Mouse (Mus musculus) thymus, postnatal 36 days (tissue): ENCODE results near the gene Pdgfa.

Experiments
- DNase-seq, 2 experiments: peaks; one replicate each; pipeline ENCODE4 v3.0.0; 2022; ENCODE audit warnings: mixed read lengths in 2 of 2

The Pdgfa gene

DNA sequence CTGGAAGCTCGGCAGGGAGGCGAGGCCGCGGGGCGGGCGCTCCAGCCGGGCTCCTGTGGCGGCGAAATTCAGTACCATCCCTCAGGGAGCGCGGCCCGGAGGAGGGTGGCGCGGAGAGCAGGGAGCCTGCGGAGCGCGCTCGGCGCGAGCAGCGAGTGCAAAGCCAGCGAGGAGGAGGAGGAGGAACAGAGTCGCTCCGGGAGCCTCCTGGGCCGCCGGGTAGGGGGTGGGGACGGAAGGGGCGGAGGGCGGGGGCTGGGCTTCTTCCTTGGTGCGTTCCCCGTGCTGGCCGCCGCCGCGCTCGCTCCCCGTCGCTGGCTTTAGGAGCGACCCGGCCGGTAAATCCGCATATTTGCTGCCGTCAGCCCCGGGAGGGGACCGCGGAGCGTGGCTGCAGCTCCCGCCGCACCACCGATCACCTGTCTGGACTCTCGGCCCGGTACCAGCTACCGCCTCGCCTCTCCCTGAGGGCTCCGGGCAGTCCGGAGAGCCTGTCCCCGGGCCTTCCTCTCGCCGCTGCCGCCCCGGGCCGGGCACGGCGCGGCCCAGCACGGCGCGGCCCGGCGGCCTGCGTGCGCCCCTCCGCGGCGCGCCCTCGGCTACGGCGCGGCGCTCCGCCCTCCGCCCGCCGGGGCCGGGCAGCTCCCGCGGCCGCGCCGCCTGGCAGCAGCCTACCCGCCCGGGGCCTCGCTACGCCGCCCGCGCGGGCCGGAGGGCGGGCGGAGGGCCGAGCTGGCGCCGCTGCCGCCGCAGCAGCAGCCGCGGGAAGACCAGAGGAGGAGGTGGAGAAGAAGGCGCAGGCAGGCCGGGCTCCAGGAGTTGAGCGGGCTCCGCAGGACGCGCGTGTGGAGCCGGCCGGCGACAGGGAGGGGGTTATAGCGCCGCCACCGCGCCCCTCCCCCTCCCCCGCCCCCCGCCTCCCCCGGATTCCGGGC is 2.1 kb downstream of the Pdgfa start:
- DNase-seq, result peak; percentile 25 to 32

- no peak for DNase-seq
Measured at GRCm38 (mm10) chr5:138994108-138994785, 2.9 kb downstream of the Pdgfa start.

DNA sequence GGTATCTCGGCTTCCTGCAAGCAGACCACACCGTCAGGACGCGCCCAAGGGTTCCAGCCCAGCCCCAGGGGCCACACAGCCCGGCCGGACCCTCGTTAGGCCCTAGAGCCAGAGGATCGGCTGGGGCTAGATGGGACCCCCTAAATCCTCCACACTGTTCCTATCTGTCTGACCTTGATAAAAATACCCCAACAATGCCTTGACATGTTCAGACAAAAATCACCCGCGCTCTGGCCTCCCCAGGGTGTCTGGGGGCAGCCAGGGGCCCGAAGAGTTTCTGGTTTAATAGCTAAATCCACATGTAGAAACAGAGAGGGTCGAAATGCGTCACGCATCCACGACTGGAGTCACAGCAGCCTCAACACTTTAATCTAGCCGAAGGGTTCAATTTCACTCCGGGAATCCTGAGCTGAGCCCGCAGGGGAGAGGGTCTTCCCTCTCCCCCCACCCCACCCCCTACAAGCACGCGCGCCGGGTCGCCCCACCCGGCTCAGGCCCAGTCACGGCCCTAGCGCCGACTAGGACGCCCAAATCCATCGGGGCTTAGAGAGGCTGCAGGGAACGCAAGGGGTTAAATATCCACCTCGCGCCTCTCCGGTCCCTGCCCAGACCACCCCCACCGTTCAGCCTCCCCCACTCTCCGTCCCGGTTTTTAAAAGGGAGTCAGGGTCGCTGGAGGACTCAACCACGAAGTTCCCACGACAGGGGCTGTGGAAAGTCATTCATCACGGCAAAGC is 3.6 kb downstream of the Pdgfa start:
- DNase-seq, result no peak

GRCm38 (mm10) chr5:138992611-138993370 is 4.4 kb downstream of the Pdgfa start:
- DNase-seq, result no peak

DNA sequence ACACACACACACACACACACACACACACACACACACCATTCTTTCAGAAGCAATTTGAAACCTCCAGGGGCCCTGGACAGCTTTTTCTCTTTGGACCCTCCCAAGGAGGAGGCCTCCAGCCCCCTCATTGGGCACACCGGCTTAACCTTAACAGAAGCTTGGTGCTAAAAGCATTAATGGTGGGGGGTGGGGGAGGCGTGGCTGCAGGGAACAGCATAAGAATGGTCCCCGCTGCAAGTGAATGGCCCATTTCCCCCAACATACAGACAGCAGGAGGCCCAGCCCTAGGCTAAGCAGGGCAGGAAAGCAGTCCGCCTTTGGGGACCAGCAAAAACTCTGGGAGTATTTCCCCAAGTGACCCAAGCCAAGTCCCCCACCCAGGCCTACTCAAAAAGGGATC is 5.4 kb downstream of the Pdgfa start:
- DNase-seq, result no peak

DNA sequence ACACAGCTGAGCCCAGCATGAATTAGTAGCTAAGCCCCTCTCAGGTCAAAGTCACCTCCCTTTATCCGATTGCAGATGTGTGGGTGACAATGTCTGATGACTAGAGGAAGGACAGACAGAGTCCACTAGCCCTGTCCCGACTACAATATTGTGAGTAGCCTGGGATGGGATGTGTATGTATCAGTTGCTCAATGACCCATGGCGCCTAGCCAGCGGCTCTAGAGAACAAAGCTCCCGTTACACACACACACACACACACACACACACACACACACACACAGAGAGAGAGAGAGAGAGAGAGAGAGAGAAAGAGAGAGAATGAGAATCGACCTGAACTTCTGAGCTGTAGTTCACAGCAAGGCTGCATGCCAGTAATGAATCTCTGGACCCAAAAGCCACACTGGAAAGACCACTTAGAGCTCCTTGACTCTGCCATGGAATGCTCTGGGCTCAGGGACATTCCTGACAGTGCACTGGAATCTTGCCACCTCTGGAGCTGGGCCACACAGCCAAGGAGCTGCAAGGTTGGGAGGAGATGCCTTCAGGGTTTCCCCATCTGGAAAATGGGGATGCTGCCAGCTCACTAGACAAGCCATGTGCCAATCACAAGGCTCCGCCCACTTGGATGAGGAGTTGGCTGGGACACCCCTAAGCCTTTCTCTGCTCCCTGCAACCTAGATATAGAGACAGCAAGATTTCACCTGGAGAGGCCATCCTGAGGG is 6.3 kb downstream of the Pdgfa start:
- DNase-seq, result no peak

DNA sequence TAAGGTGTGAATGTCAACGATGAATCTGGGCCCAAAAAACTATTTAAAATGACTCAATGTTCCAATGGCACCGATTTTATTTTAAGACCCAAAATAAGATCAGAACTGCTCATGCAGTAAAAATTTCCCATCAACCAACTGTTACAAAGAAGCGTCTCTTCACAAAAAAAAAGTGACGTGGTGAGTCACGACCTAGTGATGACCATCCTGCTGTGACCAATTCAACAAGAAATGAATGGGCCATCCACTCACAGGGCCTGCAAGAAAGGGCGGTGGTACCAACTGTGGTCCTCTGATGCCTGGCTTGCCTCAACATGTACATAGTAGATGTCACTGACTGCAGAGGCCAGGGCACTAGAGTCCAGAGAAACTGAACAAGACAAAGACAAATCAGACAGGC is 7.6 kb downstream of the Pdgfa start:
- no peak for DNase-seq

DNA sequence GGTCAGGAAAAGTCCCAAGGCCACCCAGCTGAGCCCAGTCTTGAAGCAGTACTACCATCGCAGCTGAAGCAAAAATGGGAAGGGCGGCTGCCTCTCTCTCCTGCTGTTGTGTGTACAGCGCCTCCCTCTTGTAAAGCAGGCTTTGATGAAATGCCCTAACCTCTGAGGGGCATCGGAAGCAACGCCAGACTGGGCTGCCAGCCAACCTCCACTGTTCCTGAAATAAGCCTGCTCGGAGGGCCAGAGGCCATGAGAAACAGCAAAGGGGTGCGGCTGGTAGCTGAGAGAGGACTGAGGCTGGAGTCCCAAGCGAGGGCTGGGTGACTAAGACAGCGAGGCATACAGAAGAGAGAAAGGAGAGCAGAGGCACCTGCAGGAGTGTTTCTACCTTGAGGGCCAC is 8.4 kb downstream of the Pdgfa start:
- DNase-seq, result no peak

- DNase-seq, result no peak
Measured at GRCm38 (mm10) chr5:138987994-138988393, 9.2 kb downstream of the Pdgfa start.

DNA sequence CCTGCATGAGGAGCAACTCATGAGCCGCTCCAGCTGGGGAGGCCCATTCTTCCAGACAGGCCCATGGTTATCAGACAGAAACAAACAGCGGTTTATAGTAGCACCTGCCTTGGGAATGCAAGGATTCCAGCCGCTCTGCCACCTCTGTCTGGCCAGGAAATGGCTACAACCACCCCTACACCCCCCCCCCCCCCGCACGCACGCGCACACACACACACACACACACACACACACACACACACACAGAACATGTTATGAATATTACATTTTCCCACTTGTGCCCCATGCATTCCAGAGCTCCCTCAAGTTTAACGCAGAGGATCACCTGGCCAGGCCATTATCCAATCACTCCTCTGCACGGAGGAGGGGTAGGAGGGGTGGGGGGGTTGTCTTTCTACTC is 15.2 kb downstream of the Pdgfa start:
- DNase-seq, result no peak

GRCm38 (mm10) chr5:138980608-138981007 is 16.6 kb downstream of the Pdgfa start:
- DNase-seq, result no peak

- no peak for DNase-seq
Measured at GRCm38 (mm10) chr5:138979840-138980239, 17.3 kb downstream of the Pdgfa start.

DNA sequence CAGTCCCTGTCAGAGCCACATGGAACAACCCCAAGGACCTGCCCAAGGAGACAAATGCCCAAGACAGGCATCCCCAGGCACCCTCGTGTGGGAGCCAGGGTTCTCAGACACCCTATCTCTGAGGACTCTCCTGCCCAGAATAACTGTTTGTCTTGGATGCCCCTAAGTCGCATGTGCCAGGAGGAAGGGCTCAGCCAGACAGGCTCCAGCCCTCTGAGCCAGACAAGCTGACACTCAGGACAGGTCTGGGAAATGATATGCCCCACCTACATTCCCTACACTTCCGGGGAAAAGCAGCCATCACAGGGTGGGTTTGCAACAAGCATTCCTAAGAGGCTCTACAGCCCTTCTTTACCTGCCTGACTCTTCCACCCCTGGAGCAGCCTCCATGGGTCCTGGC is 19.4 kb downstream of the Pdgfa start:
- no peak for DNase-seq

GRCm38 (mm10) chr5:138974911-138975485 is 22.2 kb downstream of the Pdgfa start:
- no peak for DNase-seq

DNA sequence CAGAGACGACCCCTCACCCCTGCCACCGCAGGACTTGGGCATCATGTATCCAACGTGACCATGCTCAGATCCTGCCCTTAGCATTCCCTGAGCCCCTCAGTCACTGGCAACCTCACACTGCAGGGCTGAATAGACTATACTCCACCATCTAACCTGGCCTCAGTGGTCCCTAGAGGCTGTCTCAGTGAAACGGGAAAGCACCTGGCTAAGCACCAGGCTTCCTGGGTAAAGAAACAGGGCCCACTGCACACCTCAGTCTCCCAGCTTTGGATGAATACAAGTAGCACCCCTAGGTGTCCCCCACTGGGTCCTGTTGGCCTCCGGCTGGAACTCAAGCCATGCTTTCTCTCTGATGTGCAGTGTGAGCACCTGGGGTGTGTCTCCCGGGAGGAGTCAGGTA is 23.7 kb downstream of the Pdgfa start:
- DNase-seq, result no peak

- no peak for DNase-seq
Measured at GRCm38 (mm10) chr5:138971405-138971804, 25.8 kb downstream of the Pdgfa start.

DNA sequence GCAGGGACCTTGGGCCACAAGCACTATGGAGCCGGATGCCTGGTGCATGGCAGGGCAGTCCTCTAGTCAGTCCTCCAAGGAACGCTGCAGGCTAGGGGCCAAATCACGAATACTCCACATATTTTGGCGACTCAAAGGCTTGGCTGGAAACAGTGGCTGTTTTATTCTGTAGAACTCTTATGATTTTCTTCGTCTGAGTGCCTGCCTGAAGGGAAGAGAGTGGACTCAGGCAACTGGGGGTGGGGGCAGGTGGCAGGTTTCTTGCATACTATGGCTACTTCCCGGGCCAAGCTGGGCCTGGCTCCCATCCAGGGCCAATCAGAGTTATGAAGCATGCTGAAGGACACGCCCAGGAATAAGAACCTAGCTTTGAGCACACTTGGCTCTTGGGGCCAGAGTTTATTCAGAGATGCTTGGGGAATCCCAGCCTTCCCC is 27.1 kb downstream of the Pdgfa start:
- no peak for DNase-seq

DNA sequence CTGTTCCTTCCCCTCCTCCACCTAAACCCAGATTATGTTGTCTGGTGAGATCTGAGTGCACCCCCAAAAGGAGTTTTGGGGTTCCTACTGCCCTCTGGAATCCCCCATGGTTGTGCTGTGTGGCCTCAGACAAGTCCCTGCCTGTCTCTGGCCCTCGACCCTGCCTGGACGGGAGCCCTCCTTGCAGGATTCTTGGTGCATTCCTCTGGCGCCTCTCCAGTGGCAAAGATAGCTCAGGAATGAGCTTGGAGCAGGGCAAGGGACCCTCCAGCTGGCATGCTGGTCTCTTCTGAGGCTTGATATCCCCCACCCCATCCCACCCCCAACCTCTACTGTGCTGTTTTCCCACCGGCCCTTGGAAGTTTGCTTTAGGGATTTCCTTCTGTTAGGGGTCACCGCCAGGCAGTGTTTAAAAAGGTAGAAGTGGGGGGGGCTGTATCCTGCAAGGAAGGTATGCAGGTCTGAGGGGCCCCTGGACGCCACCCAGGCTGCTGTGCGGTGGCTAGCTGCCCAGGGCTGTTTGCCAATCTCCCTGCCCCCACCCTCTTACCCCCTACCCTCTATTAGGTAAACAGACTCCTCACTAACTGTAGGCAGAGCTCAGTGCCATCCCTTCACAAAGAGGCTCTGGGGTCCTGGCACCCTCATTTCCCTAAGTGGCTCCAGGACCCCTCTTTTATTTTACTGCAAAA is 31.0 kb downstream of the Pdgfa start:
- DNase-seq, result no peak

GRCm38 (mm10) chr5:138965590-138965989 is 31.6 kb downstream of the Pdgfa start:
- DNase-seq, result no peak

DNA sequence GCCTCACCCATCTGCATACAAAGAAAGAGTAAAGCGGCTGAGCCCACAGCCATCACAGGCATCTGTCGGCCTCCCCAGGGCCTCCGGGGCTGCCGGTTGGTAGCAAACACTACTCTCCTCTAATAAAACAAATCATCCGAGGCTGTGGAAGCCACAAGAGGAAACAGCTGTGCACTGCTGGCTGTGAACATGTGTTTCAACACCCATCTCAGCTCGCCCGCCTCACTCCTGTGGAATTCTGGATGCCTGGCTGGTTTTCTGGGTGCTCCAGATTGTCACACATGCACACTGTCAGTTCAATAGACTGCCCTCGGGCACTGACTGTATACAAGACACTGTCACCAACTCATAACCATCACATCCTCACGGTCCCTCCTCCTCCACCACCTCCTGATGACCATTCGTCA is 40.7 kb downstream of the Pdgfa start:
- DNase-seq, result no peak

DNA sequence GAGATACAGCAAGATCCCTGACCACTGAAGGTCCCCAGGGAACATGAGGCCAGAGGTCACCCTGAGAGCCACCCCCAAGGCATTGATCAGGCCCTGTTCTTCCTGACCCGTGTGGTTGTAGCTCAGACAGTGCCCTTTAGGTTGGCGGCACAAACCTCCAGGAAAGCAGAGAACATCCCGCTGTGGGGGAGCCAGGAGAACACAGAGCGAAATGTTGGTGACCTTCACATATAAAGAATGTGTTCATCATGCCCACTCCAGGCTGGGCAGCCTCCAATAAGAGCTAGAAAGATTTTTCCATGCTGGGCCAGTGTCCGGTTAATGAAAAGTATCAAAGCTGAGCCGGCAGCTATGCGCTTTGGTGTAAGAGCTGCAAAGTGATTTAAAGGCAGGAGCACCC is 43.2 kb downstream of the Pdgfa start:
- no peak for DNase-seq
